Mouse (Mus musculus) forebrain, postnatal 0 days (tissue): ENCODE results near the gene Cox15. TPM values are rescaled to one million over a fixed set of nuclear protein-coding genes. Genes with fewer than 3 reads are reported as not detected.

Experiments
- ATAC-seq: fragments of 200-750 bp; cut with Nextera tagmentation; 2 replicates; pipeline ENCODE4 v1.8.0; 2017; ENCODE audit warnings: mild to moderate bottlenecking, moderate library complexity
- DNase-seq: peaks from one replicate; pipeline ENCODE4 v3.0.0-alpha.2; 2015
- H3K27ac ChIP-seq: fragments of 300-500 bp; sonication (generic); 2 replicates; pipeline ENCODE4 v1.5.1; 2014; ENCODE audit warnings: low read depth, mild to moderate bottlenecking, antibody characterized with exemption, low read length, moderate library complexity, mixed read lengths
- H3K27me3 ChIP-seq: fragments of 300-500 bp; sonication (generic); 2 replicates; pipeline ENCODE4 v1.6.1; 2014; ENCODE audit warnings: mild to moderate bottlenecking, low read length, mixed read lengths; ENCODE audit not compliant: insufficient read depth
- H3K36me3 ChIP-seq: fragments of 300-500 bp; sonication (generic); 2 replicates; pipeline ENCODE4 v1.6.1; 2014; ENCODE audit warnings: mild to moderate bottlenecking, moderate library complexity; ENCODE audit not compliant: insufficient read depth
- H3K4me1 ChIP-seq: fragments of 300-500 bp; sonication (generic); 2 replicates; pipeline ENCODE4 v1.6.1; 2014; ENCODE audit warnings: antibody characterized with exemption; ENCODE audit not compliant: insufficient read depth
- H3K4me2 ChIP-seq: fragments of 300-500 bp; sonication (generic); 2 replicates; pipeline ENCODE4 v1.6.1; 2014; ENCODE audit warnings: low read depth, mild to moderate bottlenecking, moderate library complexity
- H3K4me3 ChIP-seq: fragments of 300-500 bp; sonication (generic); 2 replicates; pipeline ENCODE4 v1.5.1; 2014; ENCODE audit warnings: low read depth, low read length, mixed read lengths
- H3K9ac ChIP-seq: fragments of 300-500 bp; sonication (generic); 2 replicates; pipeline ENCODE4 v1.6.1; 2014; ENCODE audit warnings: mild to moderate bottlenecking
- H3K9me3 ChIP-seq: fragments of 300-500 bp; sonication (generic); 2 replicates; pipeline ENCODE4 v1.6.1; 2016; ENCODE audit warnings: low read length
- CTCF ChIP-seq: sonication (generic); IDR thresholded peaks from 2 replicates; pipeline ENCODE4 v1.5.1; 2016; ENCODE audit warnings: antibody characterized with exemption, control low read depth, low read depth
- WGBS: fragments of 180-500 bp; shearing (Covaris S2); extraction: QIAGEN DNeasy Blood & Tissue Kit; methylation state at CpG from one replicate; pipeline ENCODE4 v1.1.7; 2014; 5-methylcytosine and 5-hydroxymethylcytosine counted together
- polyA plus RNA-seq: library from polyadenylated mRNA; unstranded; fragments of >200 nt; fragmentation: Nextera tagmentation; extraction: Ambion mirVana; gene quantifications from 2 replicates; pipeline ENCODE4 v1.2.1, GENCODE M21; 2015
- total RNA-seq: library from RNA; depleted of rRNA; stranded (reverse); fragments of >200 nt; gene quantifications from 2 replicates; pipeline ENCODE4 v1.2.3, GENCODE M21; 2014

Cox15 gene
- total and polyA plus RNA-seq, 2 experiments from 2014 or later: 9.1 to 20.5 TPM

- DNase-seq: no peak
- WGBS: 65% methylated on average over 8 of the region's 8 CpGs
Measured at GRCm38 (mm10) chr19:43709317-43709716, 43.5 kb downstream of the Cox15 start.

GRCm38 (mm10) chr19:43708206-43708605, 44.6 kb downstream of the Cox15 start:
- ATAC-seq (no peak), DNase-seq (no peak)
- H3K4me1 ChIP-seq: no peaks in the 10 kb centered on the region
- no peak overlapping the region for H3K4me2 ChIP-seq
- H3K4me3 ChIP-seq: no peak overlapping the region
- no peak overlapping the region for H3K27ac ChIP-seq
- no peaks in the 10 kb centered on the region for H3K27me3 ChIP-seq
- peaks cover 36% of the 10 kb centered on the region for H3K36me3 ChIP-seq
- H3K9ac ChIP-seq: no peak overlapping the region
- no peaks in the 10 kb centered on the region for H3K9me3 ChIP-seq
- 88% methylated on average over 7 of the region's 7 CpGs for WGBS
- TF ChIP-seq CTCF: no peak

More at GRCm38 (mm10) chr19:43709317-43709716, 43.5 kb downstream of the Cox15 start:
- Histone ChIP-seq H3K4me2 (no peak overlapping the region), H3K9me3 (no peaks in the 10 kb centered on the region), H3K4me3 (no peak overlapping the region), H3K27ac (no peak overlapping the region), H3K27me3 (no peaks in the 10 kb centered on the region), H3K9ac (no peak overlapping the region), H3K36me3 (peaks cover 30% of the 10 kb centered on the region), H3K4me1 (no peaks in the 10 kb centered on the region)
- no peak for TF ChIP-seq CTCF
- ATAC-seq: no peak; the same call in 1 of the 2 replicates

- H3K4me2 ChIP-seq: no peak overlapping the region
- no peak overlapping the region for H3K27ac ChIP-seq
- no peak for TF ChIP-seq CTCF
- no peaks in the 10 kb centered on the region for H3K27me3 ChIP-seq
- H3K9ac ChIP-seq: no peak overlapping the region
- H3K4me3 ChIP-seq: no peak overlapping the region
- no peaks in the 10 kb centered on the region for H3K9me3 ChIP-seq
- DNase-seq (no peak), ATAC-seq (no peak)
- no peaks in the 10 kb centered on the region for H3K4me1 ChIP-seq
- WGBS: 92% methylated on average over 17 of the region's 17 CpGs
- peaks cover 45% of the 10 kb centered on the region for H3K36me3 ChIP-seq
Measured at GRCm38 (mm10) chr19:43704787-43705497, 47.9 kb downstream of the Cox15 start.

GRCm38 (mm10) chr19:43704211-43704610, 48.6 kb downstream of the Cox15 start:
- no peak overlapping the region for H3K4me2 ChIP-seq
- no peaks in the 10 kb centered on the region for H3K27me3 ChIP-seq
- no peaks in the 10 kb centered on the region for H3K4me1 ChIP-seq
- H3K9ac ChIP-seq: no peak overlapping the region
- H3K27ac ChIP-seq: no peak overlapping the region
- H3K36me3 ChIP-seq: peaks cover 48% of the 10 kb centered on the region
- no peak overlapping the region for H3K4me3 ChIP-seq
- DNase-seq (no peak), ATAC-seq (no peak)
- H3K9me3 ChIP-seq: no peaks in the 10 kb centered on the region
- 93% methylated on average over 11 of the region's 11 CpGs for WGBS
- TF ChIP-seq CTCF: no peak

- TF ChIP-seq CTCF: no peak
- Histone ChIP-seq H3K27ac (no peak overlapping the region), H3K27me3 (no peaks in the 10 kb centered on the region), H3K4me1 (no peaks in the 10 kb centered on the region), H3K4me2 (no peak overlapping the region), H3K36me3 (peaks cover 25% of the 10 kb centered on the region), H3K9me3 (no peaks in the 10 kb centered on the region), H3K9ac (no peak overlapping the region), H3K4me3 (no peak overlapping the region)
- DNase-seq: no peak
- 84% methylated on average over 6 of the region's 6 CpGs for WGBS
- ATAC-seq: no peak
Measured at GRCm38 (mm10) chr19:43699763-43700155, 53.0 kb downstream of the Cox15 start.

- no peaks in the 10 kb centered on the region for H3K9me3 ChIP-seq
- ATAC-seq: no peak
- H3K27me3 ChIP-seq: no peaks in the 10 kb centered on the region
- H3K4me3 ChIP-seq: no peak overlapping the region
- no peak overlapping the region for H3K9ac ChIP-seq
- H3K36me3 ChIP-seq: peaks cover 20% of the 10 kb centered on the region
- H3K4me2 ChIP-seq: no peak overlapping the region
- H3K27ac ChIP-seq: no peak overlapping the region
- 75% methylated on average over 11 of the region's 11 CpGs for WGBS
- H3K4me1 ChIP-seq: no peaks in the 10 kb centered on the region
- TF ChIP-seq CTCF: no peak
- DNase-seq: no peak
Measured at GRCm38 (mm10) chr19:43699021-43699762, 53.6 kb downstream of the Cox15 start.
